Mouse (Mus musculus) intestine, embryonic 14.5 days (tissue): ENCODE results near the gene Maats1. TPM values are rescaled to one million over a fixed set of nuclear protein-coding genes. Genes with fewer than 3 reads are reported as not detected.
A peak's percentile ranks its signal among the peaks of the same experiment; 100 is the strongest.

Experiments used
- ATAC-seq: fragments of 200-750 bp; cut with Nextera tagmentation; replicated peaks from 2 replicates; pipeline ENCODE4 v1.8.0; 2017; ENCODE audit warnings: low read depth, moderate number of reproducible peaks, moderate TSS enrichment, moderate library complexity; ENCODE audit not compliant: low FRiP score, low TSS enrichment
- DNase-seq: peaks from one replicate; pipeline ENCODE4 v3.0.0-alpha.2; 2018; ENCODE audit warnings: low spot score
- H3K27ac ChIP-seq: fragments of 300-500 bp; sonication (generic); 2 replicates; pipeline ENCODE4 v1.5.1; 2014; ENCODE audit warnings: low read depth, mild to moderate bottlenecking, control low read depth
- H3K27me3 ChIP-seq: fragments of 300-500 bp; sonication (generic); replicated peaks from 2 replicates; pipeline ENCODE4 v1.6.1; 2014; ENCODE audit warnings: low read length, control low read depth; ENCODE audit not compliant: control insufficient read depth, insufficient read depth
- H3K36me3 ChIP-seq: fragments of 300-500 bp; sonication (generic); 2 replicates; pipeline ENCODE4 v1.6.1; 2014; ENCODE audit warnings: low read length, control low read depth; ENCODE audit not compliant: control insufficient read depth, insufficient read depth
- H3K4me1 ChIP-seq: fragments of 300-500 bp; sonication (generic); replicated peaks from 2 replicates; pipeline ENCODE4 v1.6.1; 2014; ENCODE audit warnings: low read length, control low read depth, mixed read lengths; ENCODE audit not compliant: control insufficient read depth, insufficient read depth
- H3K4me2 ChIP-seq: fragments of 300-500 bp; sonication (generic); 2 replicates; pipeline ENCODE4 v1.6.1; 2014; ENCODE audit warnings: low read length
- H3K4me3 ChIP-seq: fragments of 300-500 bp; sonication (generic); 2 replicates; pipeline ENCODE4 v1.5.1; 2014; ENCODE audit warnings: low read depth, low read length, control low read depth, mixed read lengths
- H3K9ac ChIP-seq: fragments of 300-500 bp; sonication (generic); 2 replicates; pipeline ENCODE4 v1.6.1; 2014; ENCODE audit warnings: mild to moderate bottlenecking, low read length
- H3K9me3 ChIP-seq: fragments of 300-500 bp; sonication (generic); 2 replicates; pipeline ENCODE4 v1.6.1; 2016; ENCODE audit warnings: low read length, control low read depth; ENCODE audit not compliant: control insufficient read depth
- WGBS: fragments of 180-500 bp; shearing (Covaris S2); extraction: QIAGEN DNeasy Blood & Tissue Kit; methylation state at CpG from one replicate; pipeline ENCODE4 v1.1.7; 2014; 5-methylcytosine and 5-hydroxymethylcytosine counted together
- polyA plus RNA-seq: library from polyadenylated mRNA; unstranded; fragments of >200 nt; fragmentation: Nextera tagmentation; extraction: Ambion mirVana; gene quantifications from 2 replicates; pipeline ENCODE4 v1.2.1, GENCODE M21; 2014

Gene Maats1
- polyA plus RNA-seq, 1 experiment from 2014 or later = not detected

GRCm38 (mm10) chr16:38306571-38307220 lies 35.2 kb downstream of the Maats1 start:
- H3K4me2 ChIP-seq = no peak overlapping the region
- H3K4me1 ChIP-seq = no peaks in the 10 kb centered on the region
- no peaks in the 10 kb centered on the region for H3K36me3 ChIP-seq
- WGBS = 52% methylated on average over 18 of the region's 18 CpGs
- no peak overlapping the region for H3K9ac ChIP-seq
- H3K4me3 ChIP-seq = no peak overlapping the region
- H3K27me3 ChIP-seq = no peaks in the 10 kb centered on the region
- no peak overlapping the region for H3K27ac ChIP-seq
- ATAC-seq (no peak), DNase-seq (no peak)
- no peaks in the 10 kb centered on the region for H3K9me3 ChIP-seq

- DNase-seq = no peak
- H3K27me3 ChIP-seq = no peaks in the 10 kb centered on the region
- 59% methylated on average over 17 of the region's 17 CpGs for WGBS
- H3K27ac ChIP-seq = no peak overlapping the region
- no peak for ATAC-seq
- no peaks in the 10 kb centered on the region for H3K9me3 ChIP-seq
- H3K9ac ChIP-seq = no peak overlapping the region
- H3K4me3 ChIP-seq = no peak overlapping the region
- H3K4me2 ChIP-seq = 0 out of 2 replicates have a peak overlapping the region, but pooled peaks have one; percentile 18
- H3K4me1 ChIP-seq = no peaks in the 10 kb centered on the region
- H3K36me3 ChIP-seq = no peaks in the 10 kb centered on the region
Observed at GRCm38 (mm10) chr16:38304460-38305194, 37.3 kb downstream of the Maats1 start.

GRCm38 (mm10) chr16:38302367-38302766 lies 39.6 kb downstream of the Maats1 start:
- Histone ChIP-seq H3K27me3 (no peaks in the 10 kb centered on the region), H3K36me3 (no peaks in the 10 kb centered on the region), H3K4me3 (no peak overlapping the region), H3K27ac (no peak overlapping the region), H3K9me3 (no peaks in the 10 kb centered on the region), H3K4me1 (no peaks in the 10 kb centered on the region), H3K9ac (no peak overlapping the region), H3K4me2 (no peak overlapping the region)
- no peak for DNase-seq
- ATAC-seq = no peak
- WGBS = 84% methylated on average over 13 of the region's 13 CpGs

- Histone ChIP-seq H3K9ac (no peak overlapping the region), H3K27ac (no peak overlapping the region), H3K36me3 (no peaks in the 10 kb centered on the region), H3K27me3 (no peaks in the 10 kb centered on the region), H3K9me3 (no peaks in the 10 kb centered on the region), H3K4me1 (0 out of 2 replicates have a peak, but pooled peaks cover 3% of the 10 kb centered on the region), H3K4me2 (no peak overlapping the region), H3K4me3 (no peak overlapping the region)
- WGBS = 75% methylated on average over 6 of the region's 6 CpGs
- ATAC-seq (no peak), DNase-seq (no peak)
Observed at GRCm38 (mm10) chr16:38298410-38298809, 43.5 kb downstream of the Maats1 start.

- Histone ChIP-seq H3K4me2 (no peak overlapping the region), H3K27ac (peak overlapping the region; percentile 73), H3K36me3 (no peaks in the 10 kb centered on the region), H3K9me3 (no peaks in the 10 kb centered on the region), H3K9ac (no peak overlapping the region), H3K27me3 (no peaks in the 10 kb centered on the region), H3K4me3 (no peak overlapping the region), H3K4me1 (0 out of 2 replicates have a peak, but pooled peaks cover 6% of the 10 kb centered on the region)
- no peak for DNase-seq
- ATAC-seq = no peak
- WGBS = 31% methylated on average over 5 of the region's 5 CpGs
Observed at GRCm38 (mm10) chr16:38295349-38295930, 46.5 kb downstream of the Maats1 start.

GRCm38 (mm10) chr16:38294685-38295348 lies 47.1 kb downstream of the Maats1 start, which contains the start of gene Nr1i2:
Nr1i2 (minus strand) TSS chr16:38294824.
- no peaks in the 10 kb centered on the region for H3K27me3 ChIP-seq
- H3K4me2 ChIP-seq = peak within 1 kb of the TSS; percentile 37
- no peaks in the 10 kb centered on the region for H3K9me3 ChIP-seq
- 0 out of 2 replicates have a peak, but pooled peaks cover 6% of the 10 kb centered on the region for H3K4me1 ChIP-seq
- no peak within 1 kb of the TSS for H3K9ac ChIP-seq
- peak; percentile 65 for DNase-seq
- 49% methylated on average over 7 of the region's 7 CpGs for WGBS
- peak within 1 kb of the TSS; percentile 21 for H3K4me3 ChIP-seq
- H3K36me3 ChIP-seq = no peaks in the 10 kb centered on the region
- peak; percentile 81 for ATAC-seq
- peak within 1 kb of the TSS; percentile 73 for H3K27ac ChIP-seq

GRCm38 (mm10) chr16:38290151-38290550 lies 51.8 kb downstream of the Maats1 start:
- ATAC-seq = no peak
- 73% methylated on average over 2 of the region's 2 CpGs for WGBS
- Histone ChIP-seq H3K4me3 (no peak overlapping the region), H3K4me2 (no peak overlapping the region), H3K9ac (no peak overlapping the region), H3K27ac (no peak overlapping the region), H3K4me1 (0 out of 2 replicates have a peak, but pooled peaks cover 6% of the 10 kb centered on the region), H3K9me3 (no peaks in the 10 kb centered on the region), H3K36me3 (no peaks in the 10 kb centered on the region), H3K27me3 (no peaks in the 10 kb centered on the region)
- DNase-seq = no peak

- 24% methylated on average over 6 of the region's 6 CpGs for WGBS
- H3K4me1 ChIP-seq = 0 out of 2 replicates have a peak, but pooled peaks cover 2% of the 10 kb centered on the region
- no peak for ATAC-seq
- H3K4me3 ChIP-seq = no peak overlapping the region
- no peak overlapping the region for H3K27ac ChIP-seq
- H3K4me2 ChIP-seq = no peak overlapping the region
- no peak overlapping the region for H3K9ac ChIP-seq
- H3K27me3 ChIP-seq = no peaks in the 10 kb centered on the region
- no peak for DNase-seq
- H3K9me3 ChIP-seq = no peaks in the 10 kb centered on the region
- no peaks in the 10 kb centered on the region for H3K36me3 ChIP-seq
Observed at GRCm38 (mm10) chr16:38288851-38289250, 53.1 kb downstream of the Maats1 start.
